Mouse (Mus musculus): ENCODE measurements at regions not wholly inside any gene's neighbourhood (a gene's known extent, or its start where the extent isn't known, plus 50 kb on each side); places are given as distances from the start of the nearest gene placed in this dataset.

GRCm38 (mm10) chr5:111660447-111660846 lies 73.3 kb upstream of the Gm26897 start:
- DNase-seq: peak in 1 of 2 experiments; percentile 11

- DNase-seq: no peak
These were observed 72.8 kb upstream of the Gm26897 start for GRCm38 (mm10) chr5:111660968-111661367.

GRCm38 (mm10) chr5:111661971-111662370 lies 71.8 kb upstream of the Gm26897 start:
- DNase-seq: peak in 1 of 2 experiments; percentile 30

GRCm38 (mm10) chr5:111663831-111664230 lies 69.9 kb upstream of the Gm26897 start:
- no peak for DNase-seq

GRCm38 (mm10) chr5:111665406-111665805 lies 68.3 kb upstream of the Gm26897 start:
- DNase-seq: no peak

GRCm38 (mm10) chr5:111666007-111666406 lies 67.7 kb upstream of the Gm26897 start:
- no peak for DNase-seq

- no peak for DNase-seq
These were observed 65.8 kb upstream of the Gm26897 start for GRCm38 (mm10) chr5:111667901-111668300.

- no peak for DNase-seq
These were observed 64.6 kb upstream of the Gm26897 start for GRCm38 (mm10) chr5:111669139-111669538.

GRCm38 (mm10) chr5:111671762-111672161 lies 62.0 kb upstream of the Gm26897 start:
- no peak for DNase-seq

GRCm38 (mm10) chr5:111674976-111675672 lies 58.6 kb upstream of the Gm26897 start:
- no peak for DNase-seq

- DNase-seq: peak; percentile 17 to 19
These were observed 58.0 kb upstream of the Gm26897 start for GRCm38 (mm10) chr5:111675673-111676261.

GRCm38 (mm10) chr5:111677847-111678311 lies 55.8 kb upstream of the Gm26897 start:
- peak in 1 of 2 experiments; percentile 13 for DNase-seq

- no peak for DNase-seq
These were observed 55.2 kb upstream of the Gm26897 start for GRCm38 (mm10) chr5:111678496-111678895.

- no peak for DNase-seq
These were observed 52.2 kb upstream of the Gm26897 start for GRCm38 (mm10) chr5:111681362-111682028.

- DNase-seq: peak in 1 of 2 experiments; percentile 32
These were observed 50.8 kb upstream of the Gm26897 start for GRCm38 (mm10) chr5:111682899-111683298.

Measured in cerebellum, postnatal 25 days (tissue).